Mouse (Mus musculus) CH12.LX (cell line): ENCODE measurements around the gene Hps3. TPM values are rescaled to one million over a fixed set of nuclear protein-coding genes. Genes with fewer than 3 reads are reported as not detected.

Experiments
- DNase-seq: peaks from one replicate; pipeline ENCODE4 v3.0.0-alpha.2; 2013; ENCODE audit errors: extremely low read depth
- H3K27ac ChIP-seq: 2 replicates; pipeline ENCODE4 v1.5.1; 2012; ENCODE audit warnings: low read depth, mild to moderate bottlenecking, control low read depth, moderate library complexity; ENCODE audit not compliant: insufficient read depth
- H3K27me3 ChIP-seq: replicated peaks from 2 replicates; pipeline ENCODE3; 2012; ENCODE audit warnings: inconsistent platforms
- H3K36me3 ChIP-seq, 2 experiments: replicated peaks in 1 of 2; 2 replicates each; pipeline versions ENCODE3 to v1.6.1; 2012; ENCODE audit warnings: inconsistent platforms in 1 of 2, low read length in 1 of 2, mild to moderate bottlenecking in 1 of 2, mixed read lengths in 1 of 2, moderate library complexity in 1 of 2; ENCODE audit not compliant: control insufficient read depth in 1 of 2, insufficient read depth in 1 of 2
- H3K4me1 ChIP-seq, 2 experiments: 2 replicates each; pipeline ENCODE4 v1.6.1; 2012; ENCODE audit warnings: inconsistent platforms in 1 of 2, moderate library complexity in 1 of 2; ENCODE audit not compliant: insufficient read depth in 2 of 2, control insufficient read depth in 1 of 2
- H3K4me2 ChIP-seq: 2 replicates; pipeline ENCODE4 v1.6.1; 2012; ENCODE audit warnings: low read depth, mild to moderate bottlenecking, control low read depth; ENCODE audit not compliant: poor library complexity, insufficient read depth, severe bottlenecking
- H3K4me3 ChIP-seq, 3 experiments: fragments of 150-350 bp in 1 of 3; sonication (generic) in 1 of 3; replicated peaks in 1 of 3; 2 replicates each; pipeline versions ENCODE3 to v1.5.1; 2011 to 2012; ENCODE audit warnings: low read depth in 2 of 3, low read length in 2 of 3, mild to moderate bottlenecking in 2 of 3, moderate library complexity in 2 of 3, control low read depth in 1 of 3, improper control_type of control experiment in 1 of 3, inconsistent platforms in 1 of 3, mixed read lengths in 1 of 3; ENCODE audit not compliant: poor library complexity in 1 of 3
- H3K79me2 ChIP-seq: replicated peaks from 2 replicates; pipeline ENCODE4 v1.6.1; 2012; ENCODE audit warnings: mild to moderate bottlenecking, moderate library complexity; ENCODE audit not compliant: control insufficient read depth, poor library complexity, insufficient read depth, severe bottlenecking; ENCODE audit errors: extremely low read depth
- H3K9ac ChIP-seq: 2 replicates; pipeline ENCODE4 v1.6.1; 2012; ENCODE audit warnings: low read depth, mild to moderate bottlenecking, control low read depth, moderate library complexity; ENCODE audit not compliant: insufficient read depth
- H3K9me3 ChIP-seq: replicated peaks from 2 replicates; pipeline ENCODE3; 2012; ENCODE audit warnings: low read length, inconsistent platforms, mixed read lengths
- BHLHE40 ChIP-seq: IDR thresholded peaks from 2 replicates; pipeline ENCODE4 v1.6.1; 2011; ENCODE audit warnings: mild to moderate bottlenecking, low read depth, low read length, improper control_type of control experiment
- CTCF ChIP-seq, 2 experiments: IDR thresholded peaks in 1 of 2; conservative IDR thresholded peaks in 1 of 2; 2 replicates each; pipeline ENCODE4 v1.5.1; 2011 to 2012; ENCODE audit warnings: low read depth in 2 of 2, low read length in 2 of 2, improper control_type of control experiment in 1 of 2, inconsistent platforms in 1 of 2, mild to moderate bottlenecking in 1 of 2, moderate library complexity in 1 of 2
- E2F4 ChIP-seq: IDR thresholded peaks from 2 replicates; pipeline ENCODE4 v1.6.1; 2011; ENCODE audit warnings: low read depth, low read length, improper control_type of control experiment; ENCODE audit not compliant: insufficient replicate concordance
- IRF4 ChIP-seq: IDR thresholded peaks from 2 replicates; pipeline ENCODE4 v1.6.1; 2014; ENCODE audit warnings: low read depth, mild to moderate bottlenecking, inconsistent platforms, low read length, improper control_type of control experiment
- JUND ChIP-seq: conservative IDR thresholded peaks from 2 replicates; pipeline ENCODE4 v1.6.1; 2011; ENCODE audit warnings: low read depth, low read length, improper control_type of control experiment
- MAFK ChIP-seq: IDR thresholded peaks from 2 replicates; pipeline ENCODE4 v1.6.1; 2011; ENCODE audit warnings: low read length, improper control_type of control experiment; ENCODE audit not compliant: insufficient replicate concordance
- MAX ChIP-seq: IDR thresholded peaks from 2 replicates; pipeline ENCODE4 v1.6.1; 2011; ENCODE audit warnings: low read length, improper control_type of control experiment
- MYC ChIP-seq: IDR thresholded peaks from 2 replicates; pipeline ENCODE4 v1.6.1; 2011; ENCODE audit warnings: low read depth, mild to moderate bottlenecking, improper control_type of control experiment, low read length
- NELFE ChIP-seq: IDR thresholded peaks from 2 replicates; pipeline ENCODE4 v1.6.1; 2011; ENCODE audit warnings: low read depth, low read length, improper control_type of control experiment
- POLR2AphosphoS2 ChIP-seq: IDR thresholded peaks from 2 replicates; pipeline ENCODE4 v1.6.1; 2011; ENCODE audit warnings: low read depth, low read length, improper control_type of control experiment
- RAD21 ChIP-seq: IDR thresholded peaks from 2 replicates; pipeline ENCODE4 v1.6.1; 2011; ENCODE audit warnings: low read depth, mild to moderate bottlenecking, low read length, improper control_type of control experiment, moderate library complexity
- SIN3A ChIP-seq: IDR thresholded peaks from 2 replicates; pipeline ENCODE4 v1.6.1; 2012; ENCODE audit warnings: low read length, improper control_type of control experiment, inconsistent platforms
- SMC3 ChIP-seq: IDR thresholded peaks from 2 replicates; pipeline ENCODE4 v1.6.1; 2011; ENCODE audit warnings: low read depth, low read length, improper control_type of control experiment
- TBP ChIP-seq: conservative IDR thresholded peaks from 2 replicates; pipeline ENCODE4 v1.6.1; 2011; ENCODE audit warnings: low read depth, low read length, improper control_type of control experiment
- UBTF ChIP-seq: IDR thresholded peaks from 2 replicates; pipeline ENCODE4 v1.6.1; 2012; ENCODE audit warnings: low read depth, mild to moderate bottlenecking, inconsistent platforms, low read length, improper control_type of control experiment, moderate library complexity
- USF1 ChIP-seq: IDR thresholded peaks from 2 replicates; pipeline ENCODE4 v1.6.1; 2014; ENCODE audit warnings: low read depth, mild to moderate bottlenecking, inconsistent platforms, low read length, improper control_type of control experiment
- ZC3H11A ChIP-seq: IDR thresholded peaks from 2 replicates; pipeline ENCODE4 v1.6.1; 2012; ENCODE audit warnings: low read depth, mild to moderate bottlenecking, inconsistent platforms, low read length, improper control_type of control experiment
- ZKSCAN1 ChIP-seq: IDR thresholded peaks from 2 replicates; pipeline ENCODE4 v1.6.1; 2012; ENCODE audit warnings: low read depth, inconsistent platforms, low read length, improper control_type of control experiment, borderline replicate concordance
- ZNF384 ChIP-seq: IDR thresholded peaks from 2 replicates; pipeline ENCODE4 v1.6.1; 2012; ENCODE audit warnings: low read depth, low read length, improper control_type of control experiment, inconsistent platforms
- dilution Hi-C: fragments of 300-500 bp; cut with MboI; formaldehyde crosslinking; loops from 2 replicates; pipeline ENCODE4 v1.14.3; 2020; ENCODE audit warnings: low sequenced_read_pairs; ENCODE audit not compliant: extremely low pct_unique_long_range_greater_than_20kb, extremely low pct_ligation_motif_present
- in situ Hi-C: fragments of 300-500 bp; cut with MboI; formaldehyde crosslinking; loops from 3 replicates; pipeline ENCODE4 v1.14.3; 2019; ENCODE audit warnings: low sequenced_read_pairs, low pct_ligation_motif_present, low pct_unique_long_range_greater_than_20kb, mixed read lengths
- polyA plus RNA-seq: library from polyadenylated mRNA; unstranded; fragments of >175 nt; gene quantifications from 2 replicates; pipeline ENCODE4 v1.2.1, GENCODE M21; 2012; ENCODE audit warnings: low read depth; ENCODE audit not compliant: insufficient read length
- total RNA-seq, 2 experiments: library from RNA; depleted of rRNA; stranded (reverse); fragments of 300-350 nt in 1 of 2; fragments of >200 nt in 1 of 2; gene quantifications; 2 replicates each; pipeline ENCODE4 v1.2.3; 2012 to 2014

Hps3 gene
- total and polyA plus RNA-seq, 3 experiments: 18.2 to 37.3 (median 31.8) TPM

DNA sequence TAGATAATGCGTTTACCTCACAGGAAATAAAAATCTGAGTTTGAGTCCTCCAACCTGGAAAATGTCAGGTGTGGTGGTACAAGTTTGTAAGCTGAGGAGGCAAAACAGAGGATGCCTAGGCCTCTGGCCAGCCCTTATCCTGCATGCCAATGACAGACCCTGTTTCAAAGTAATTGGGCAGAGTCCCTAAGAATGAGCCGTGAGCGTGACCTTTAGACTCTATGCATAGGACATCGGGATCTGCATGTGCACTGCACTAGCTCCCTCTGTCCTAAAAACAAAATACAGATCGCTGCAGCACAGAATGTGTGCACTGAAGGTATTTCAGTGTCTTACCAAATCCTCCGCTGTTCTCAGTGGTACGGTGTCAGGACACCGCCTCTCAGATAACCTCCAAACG, 24.7 kb downstream of the Hps3 start:
- no peak overlapping the region for H3K4me3 ChIP-seq
- no peak overlapping the region for H3K9ac ChIP-seq
- in situ Hi-C loops (no loop called here), dilution Hi-C loops (no loop called here)
- H3K79me2 ChIP-seq: no peaks in the 10 kb centered on the region
- no peak overlapping the region for H3K27ac ChIP-seq
- H3K27me3 ChIP-seq: no peaks in the 10 kb centered on the region
- no peak for TF ChIP-seq E2F4
- TF ChIP-seq SIN3A: no peak
- no peak for TF ChIP-seq MYC
- H3K4me2 ChIP-seq: no peak overlapping the region
- no peaks in the 10 kb centered on the region for H3K9me3 ChIP-seq
- peaks cover 34 to 69% of the 10 kb centered on the region in 2 experiments for H3K36me3 ChIP-seq
- DNase-seq: no peak
- peaks cover 0 to 3% of the 10 kb centered on the region in 2 experiments; a peak in 1 of 4 replicates for H3K4me1 ChIP-seq

DNA sequence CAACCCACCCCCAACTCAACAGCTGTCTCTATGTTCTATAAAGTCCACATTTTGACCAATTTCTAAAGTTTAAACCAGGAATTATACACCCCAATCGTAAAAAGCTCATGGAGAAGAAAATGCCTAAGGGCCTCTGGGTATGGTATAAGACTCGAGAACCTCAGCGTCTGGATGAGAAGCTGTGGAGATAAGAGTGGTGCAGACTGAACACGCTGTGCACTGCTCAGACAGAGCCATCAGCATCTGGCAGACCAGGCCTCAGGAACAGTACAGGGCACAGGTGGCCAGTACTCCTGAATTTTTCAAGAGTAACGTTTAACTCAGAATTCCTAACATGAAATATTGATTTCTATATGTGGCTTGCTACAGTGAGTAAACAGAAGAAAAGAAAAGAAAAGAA, 27.4 kb downstream of the Hps3 start:
- in situ Hi-C loops (no loop called here), dilution Hi-C loops (no loop called here)
- Histone ChIP-seq H3K9ac (no peak overlapping the region), H3K4me2 (no peak overlapping the region), H3K9me3 (no peaks in the 10 kb centered on the region), H3K79me2 (no peaks in the 10 kb centered on the region), H3K27me3 (no peaks in the 10 kb centered on the region), H3K36me3 (peaks cover 39 to 67% of the 10 kb centered on the region in 2 experiments), H3K27ac (no peak overlapping the region), H3K4me3 (no peak overlapping the region), H3K4me1 (peaks cover 0 to 3% of the 10 kb centered on the region in 2 experiments; a peak in 1 of 4 replicates)
- TF ChIP-seq MAX (no peak), ZC3H11A (no peak), ZKSCAN1 (no peak), E2F4 (no peak), POLR2AphosphoS2 (no peak), CTCF (conservative IDR thresholded peaks at IDR 0.05 in 1 of 2, IDR thresholded peaks at IDR 0.05 in 1 of 2; ENCODE audit: low read depth in 2 of 2, low read length in 2 of 2) (no peak), BHLHE40 (no peak), UBTF (no peak), NELFE (no peak), RAD21 (no peak), IRF4 (no peak), TBP (no peak), MAFK (no peak), JUND (no peak), USF1 (no peak), SMC3 (no peak), ZNF384 (no peak)
- DNase-seq: no peak
